Mouse (Mus musculus) lung, postnatal 0 days (tissue): ENCODE results near the gene Pars2.

Experiments used
- CTCF ChIP-seq: IDR thresholded peaks from 2 replicates; pipeline ENCODE4 v1.5.1; 2016; ENCODE audit warnings: antibody characterized with exemption, mild to moderate bottlenecking
- EP300 ChIP-seq: IDR thresholded peaks from 2 replicates; pipeline ENCODE4 v1.6.1; 2016; ENCODE audit warnings: antibody characterized with exemption, mild to moderate bottlenecking, control low read depth

DNA sequence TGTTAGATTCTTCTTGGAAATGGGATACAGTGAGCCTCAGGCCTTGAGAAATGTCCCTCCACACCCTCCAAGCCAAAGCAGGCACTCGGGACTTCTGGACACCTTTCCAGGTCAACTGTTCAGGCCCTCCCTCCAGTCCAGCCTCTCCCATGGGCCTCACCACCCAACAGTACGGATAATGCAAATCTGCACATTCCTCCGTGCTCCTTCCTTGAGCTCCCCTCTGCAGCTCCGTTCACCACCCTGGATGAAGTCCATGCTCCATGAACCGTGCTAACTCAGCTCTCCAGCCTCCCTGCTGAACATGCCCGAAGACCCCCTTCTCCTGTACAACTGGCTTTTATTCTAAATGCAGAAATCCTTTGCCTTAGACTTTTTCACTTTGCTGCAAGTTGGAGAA is 13.8 kb downstream of the Pars2 start:
- TF ChIP-seq CTCF (no peak), EP300 (no peak)
